13 mouse cellular contexts compared by ENCODE assay signal in genomic region chr13:85509671-85510070, GRCm38 (mm10).
A peak's percentile ranks its signal among the peaks of the same experiment; 100 is the strongest.
DNase-seq lines count a peak whose midpoint lies in the region; ATAC-seq lines count a peak whose summit lies in the region.
"Had no signal": no experiment of that assay in that cellular context is flagged by ENCODE, and none has a peak within 500 bp of the region (broad histone marks: within the 10 kb centered on the region; RNA-seq: fewer than 3 reads in every experiment).

No protein-coding gene starts in this region.

- H3K4me3 ChIP-seq in heart, embryonic 12.5 days: no peak overlapping the region
- H3K4me3 ChIP-seq: heart, embryonic 13.5 days; limb, embryonic 12.5 days had no signal

- peak; percentile 5 for DNase-seq in embryo, embryonic 10 days (ENCODE audit: low spot score)
- DNase-seq in embryo, embryonic 9.5 days (ENCODE audit: extremely low spot score): no peak
- DNase-seq in 3T3-L1 (ENCODE audit: low read depth, low spot score): peak; percentile 19
- peak; percentile 16 for DNase-seq in ZHBTc4 (ENCODE audit: low read depth, low spot score)
- DNase-seq in naive thymus-derived CD4-positive, alpha-beta T cell, adult 2 months (ENCODE audit: low read depth): peak; percentile 78
- no peak for DNase-seq in adrenal gland, postnatal 14 days
- no peak for DNase-seq in layer of hippocampus, postnatal 25 days (ENCODE audit: extremely low spot score in 1 of 2, low spot score in 1 of 2)
- DNase-seq: cerebellum, postnatal 36 days; lung, postnatal 10 days had no signal

- peaks cover 10% of the 10 kb centered on the region for H3K4me1 ChIP-seq in heart, embryonic 12.5 days (replicated peaks)

- no peak overlapping the region for H3K27ac ChIP-seq in heart, embryonic 12.5 days (ENCODE audit: poor library complexity, severe bottlenecking)
- H3K27ac ChIP-seq: heart, embryonic 13.5 days; limb, embryonic 12.5 days had no signal

- no peaks in the 10 kb centered on the region for H3K27me3 ChIP-seq in heart, embryonic 12.5 days (replicated peaks)
- H3K27me3 ChIP-seq: heart, embryonic 13.5 days; limb, embryonic 12.5 days had no signal

- no peak for ATAC-seq in heart, embryonic 12.5 days (ENCODE audit: insufficient number of reproducible peaks, low FRiP score)
- ATAC-seq: midbrain, embryonic 16.5 days had no signal

- WGBS in heart, embryonic 12.5 days: 47% methylated on average over 1 of the region's 1 CpGs

- no peak overlapping the region for H3K4me2 ChIP-seq in heart, embryonic 12.5 days
- H3K4me2 ChIP-seq: heart, embryonic 13.5 days; limb, embryonic 12.5 days had no signal

- H3K9ac ChIP-seq in heart, embryonic 12.5 days: no peak overlapping the region
- H3K9ac ChIP-seq: heart, embryonic 13.5 days; limb, embryonic 12.5 days had no signal

- H3K36me3 ChIP-seq in heart, embryonic 12.5 days: no peaks in the 10 kb centered on the region
- H3K36me3 ChIP-seq: heart, embryonic 13.5 days; limb, embryonic 12.5 days had no signal

- no peaks in the 10 kb centered on the region for H3K9me3 ChIP-seq in heart, embryonic 12.5 days (replicated peaks)
- H3K9me3 ChIP-seq: heart, embryonic 13.5 days; limb, embryonic 12.5 days had no signal

Comparison
In these comparisons a context has a peak if more than half of its experiments do, and no peak if none do; other contexts are left out.
1. DNase-seq: peak in embryo, embryonic 10 days (single experiment), 3T3-L1 (single experiment), ZHBTc4 (single experiment) and naive thymus-derived CD4-positive, alpha-beta T cell, adult 2 months (single experiment); none in embryo, embryonic 9.5 days (single experiment), adrenal gland, postnatal 14 days (single experiment) and layer of hippocampus, postnatal 25 days (0 of 2).